Mouse (Mus musculus): Measurements from ENCODE around the gene Gm597. TPM values are rescaled to one million over a fixed set of nuclear protein-coding genes. Genes with fewer than 3 reads are reported as not detected.

The Gm597 gene
- polyA plus RNA-seq (2015; fragmentation: Nextera tagmentation; extraction: Ambion mirVana): not detected in 2 replicates

GRCm38 (mm10) chr1:28780152-28780551, at the start of gene Gm597:
Gm597 (minus strand) TSS chr1:28780252.
- no peaks in the 10 kb centered on the region for H3K27me3 ChIP-seq
- no peak within 1 kb of the TSS for H3K4me2 ChIP-seq
- H3K4me1 ChIP-seq: no peaks in the 10 kb centered on the region
- no peak for ATAC-seq (ENCODE audit: insufficient number of reproducible peaks, low FRiP score, low TSS enrichment, low read depth)
- H3K9me3 ChIP-seq: no peaks in the 10 kb centered on the region
- no peak within 1 kb of the TSS for H3K9ac ChIP-seq
- no peak within 1 kb of the TSS for H3K27ac ChIP-seq
- no peaks in the 10 kb centered on the region for H3K36me3 ChIP-seq
- no peak within 1 kb of the TSS for H3K4me3 ChIP-seq

GRCm38 (mm10) chr1:28807689-28808088, 27.6 kb upstream of the Gm597 start:
- H3K27me3 ChIP-seq: no peaks in the 10 kb centered on the region
- H3K9ac ChIP-seq: no peak overlapping the region
- no peak overlapping the region for H3K27ac ChIP-seq
- no peak overlapping the region for H3K4me2 ChIP-seq
- WGBS: 91% methylated on average over 1 of the region's 1 CpGs
- no peaks in the 10 kb centered on the region for H3K4me1 ChIP-seq
- no peak overlapping the region for H3K4me3 ChIP-seq
- no peaks in the 10 kb centered on the region for H3K36me3 ChIP-seq
- no peak for ATAC-seq (ENCODE audit: insufficient number of reproducible peaks, low FRiP score, low TSS enrichment, low read depth)
- no peaks in the 10 kb centered on the region for H3K9me3 ChIP-seq

- H3K4me1 ChIP-seq: no peaks in the 10 kb centered on the region
- no peaks in the 10 kb centered on the region for H3K27me3 ChIP-seq
- no peak overlapping the region for H3K27ac ChIP-seq
- H3K4me3 ChIP-seq: no peak overlapping the region
- no peaks in the 10 kb centered on the region for H3K36me3 ChIP-seq
- no peak overlapping the region for H3K4me2 ChIP-seq
- H3K9me3 ChIP-seq: no peaks in the 10 kb centered on the region
- ATAC-seq (ENCODE audit: insufficient number of reproducible peaks, low FRiP score, low TSS enrichment, low read depth): no peak
- H3K9ac ChIP-seq: no peak overlapping the region
Observed at GRCm38 (mm10) chr1:28806618-28807017, 26.6 kb upstream of the Gm597 start.

GRCm38 (mm10) chr1:28800881-28801280, 20.8 kb upstream of the Gm597 start:
- 74% methylated on average over 14 of the region's 14 CpGs for WGBS
- Histone ChIP-seq H3K4me3 (no peak overlapping the region), H3K27me3 (no peaks in the 10 kb centered on the region)

More at GRCm38 (mm10) chr1:28800881-28801280, 20.8 kb upstream of the Gm597 start:
- H3K27ac ChIP-seq: no peak overlapping the region
- H3K9ac ChIP-seq: no peak overlapping the region
- ATAC-seq (ENCODE audit: insufficient number of reproducible peaks, low FRiP score, low TSS enrichment, low read depth): no peak
- H3K9me3 ChIP-seq: no peaks in the 10 kb centered on the region
- no peak overlapping the region for H3K4me2 ChIP-seq
- no peaks in the 10 kb centered on the region for H3K4me1 ChIP-seq
- H3K36me3 ChIP-seq: no peaks in the 10 kb centered on the region
